Mouse (Mus musculus): ENCODE measurements around the gene Tmem177. TPM values are rescaled to one million over a fixed set of nuclear protein-coding genes. Genes with fewer than 3 reads are reported as not detected.

Gene Tmem177
- total RNA-seq, 2 experiments from 2014 or later: 6.1 to 7.8 TPM

DNA sequence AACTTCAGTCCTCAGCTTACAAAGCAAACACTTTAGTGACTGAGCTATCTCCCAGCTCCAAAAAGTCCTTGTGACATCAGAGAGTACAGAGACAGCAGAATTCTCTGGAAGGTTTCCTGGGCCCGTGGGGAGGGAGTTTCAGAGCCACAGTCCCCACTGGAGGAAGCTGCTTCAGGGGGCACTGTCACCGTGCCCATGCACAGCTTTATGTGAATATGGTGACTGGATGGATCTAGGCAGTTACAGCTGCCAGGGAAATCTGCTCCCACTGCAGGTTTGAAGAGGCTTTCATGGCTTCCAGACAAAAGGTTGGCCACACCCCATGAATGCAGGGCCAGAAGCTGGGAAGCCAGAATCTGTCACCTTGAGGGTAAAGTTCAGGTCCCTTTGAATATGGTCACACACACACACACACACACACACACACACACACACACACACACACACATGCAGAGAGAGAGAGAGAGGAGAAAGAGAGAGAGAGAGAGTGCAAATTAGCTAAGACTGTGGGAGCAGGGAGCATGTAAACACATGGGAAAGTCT lies 5.7 kb downstream of the Tmem177 start:
- TF ChIP-seq CTCF (IDR thresholded peaks at IDR 0.05): no peak

GRCm38 (mm10) chr1:119903231-119903620 lies 9.8 kb downstream of the Tmem177 start:
- intact Hi-C loops (cut with DNase I): no loop called here
- DNase-seq: no peak
- peak overlapping the region; percentile 58 for H3K4me3 ChIP-seq
- no peak for TF ChIP-seq CTCF (IDR thresholded peaks at IDR 0.05)
- peak overlapping the region; percentile 82 for H3K27ac ChIP-seq

More for the DNA sequence above, 5.7 kb downstream of the Tmem177 start:
- H3K4me3 ChIP-seq: no peak overlapping the region
- no peak for DNase-seq
- intact Hi-C loops (cut with DNase I): loop anchor here (5.0 kb wide), 1 partner anchor 90 kb away; no protein-coding TSS in a partner anchor
- no peak overlapping the region for H3K27ac ChIP-seq

- H3K4me3 ChIP-seq: peak overlapping the region; percentile 58
- intact Hi-C loops (cut with DNase I): no loop called here
- no peak for TF ChIP-seq CTCF (IDR thresholded peaks at IDR 0.05)
- peak overlapping the region; percentile 82 for H3K27ac ChIP-seq
- DNase-seq: peak; percentile 63
Observed at GRCm38 (mm10) chr1:119902551-119903230, 10.3 kb downstream of the Tmem177 start.

- Histone ChIP-seq H3K27ac (no peak overlapping the region), H3K4me3 (no peak overlapping the region)
- intact Hi-C loops (cut with DNase I): no loop called here
- no peak for DNase-seq
- no peak for TF ChIP-seq CTCF (IDR thresholded peaks at IDR 0.05)
Observed at GRCm38 (mm10) chr1:119899195-119900123, 13.5 kb downstream of the Tmem177 start.

DNA sequence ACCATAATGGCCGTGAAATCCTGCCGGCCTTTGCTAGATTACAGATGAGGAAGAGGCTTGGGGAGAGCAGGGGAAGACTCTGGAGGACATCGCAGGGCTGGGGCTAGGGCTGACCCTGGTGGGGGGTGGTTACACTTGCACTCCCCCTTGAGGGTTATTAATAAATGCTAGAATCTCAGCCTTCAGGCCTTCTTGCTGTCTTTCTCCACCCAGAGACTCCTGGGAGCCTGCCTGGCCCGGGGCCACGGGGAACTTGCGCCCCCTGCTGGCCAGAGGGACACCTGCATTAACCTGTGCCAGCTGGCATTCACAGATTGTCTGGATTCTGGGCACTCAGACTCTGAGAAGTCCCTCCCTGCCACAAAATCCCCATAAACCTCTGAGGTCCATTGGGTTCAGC lies 18.1 kb downstream of the Tmem177 start:
- Histone ChIP-seq H3K27ac (no peak overlapping the region), H3K4me3 (no peak overlapping the region)
- intact Hi-C loops (cut with DNase I): loop anchor here (5.0 kb wide), 1 partner anchor 78 kb away; no protein-coding TSS in a partner anchor
- TF ChIP-seq CTCF (IDR thresholded peaks at IDR 0.05): peak; percentile 87
- DNase-seq: peak; percentile 59

DNA sequence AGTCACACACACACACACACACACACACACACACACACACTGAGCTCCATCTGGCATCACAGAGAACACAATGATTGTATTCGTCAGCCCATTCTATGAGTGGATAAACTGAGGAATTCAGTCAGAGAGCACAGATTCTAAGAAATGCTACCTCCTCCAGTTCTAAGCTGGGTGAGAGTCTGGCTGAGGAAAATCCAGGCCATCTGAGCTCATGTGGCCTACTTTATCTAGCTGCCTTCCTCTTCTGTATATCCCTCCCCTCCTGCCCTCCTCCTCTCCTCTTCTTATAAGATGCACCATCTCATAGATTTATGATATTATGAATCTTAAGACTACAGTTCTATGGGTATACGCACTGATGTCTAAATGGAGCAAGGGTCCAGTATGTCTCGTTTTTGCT lies 19.4 kb downstream of the Tmem177 start:
- intact Hi-C loops (cut with DNase I): loop anchor here (5.0 kb wide), 1 partner anchor 76 kb away; no protein-coding TSS in a partner anchor
- TF ChIP-seq CTCF (IDR thresholded peaks at IDR 0.05): no peak
- Histone ChIP-seq H3K4me3 (no peak overlapping the region), H3K27ac (no peak overlapping the region)
- no peak for DNase-seq

DNA sequence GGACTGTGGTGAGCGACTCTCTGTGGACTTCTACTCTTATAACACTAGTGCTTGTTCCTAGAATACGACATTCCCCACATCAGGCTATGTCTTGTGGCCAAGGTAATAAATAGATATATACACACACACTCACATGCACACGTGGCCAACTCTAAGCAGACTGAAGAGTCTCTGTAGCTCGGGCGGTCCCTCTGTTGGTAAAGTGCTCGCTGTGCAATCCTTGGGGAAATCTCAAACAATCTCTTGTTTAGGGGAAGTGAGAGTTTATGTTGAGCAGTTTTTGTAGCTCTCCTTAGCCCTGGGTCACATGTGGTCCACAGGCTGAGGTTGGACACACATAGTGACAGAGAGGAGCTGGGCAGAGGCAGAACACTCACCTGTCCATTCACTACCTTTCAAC lies 20.1 kb downstream of the Tmem177 start:
- DNase-seq: no peak
- Histone ChIP-seq H3K4me3 (no peak overlapping the region), H3K27ac (no peak overlapping the region)
- TF ChIP-seq CTCF (IDR thresholded peaks at IDR 0.05): no peak
- intact Hi-C loops (cut with DNase I): loop anchor here (5.0 kb wide), 1 partner anchor 76 kb away; no protein-coding TSS in a partner anchor

- Histone ChIP-seq H3K4me3 (no peak overlapping the region), H3K27ac (no peak overlapping the region)
- intact Hi-C loops (cut with DNase I): loop anchor here (5.0 kb wide), 1 partner anchor 75 kb away; no protein-coding TSS in a partner anchor
- no peak for DNase-seq
- TF ChIP-seq CTCF (IDR thresholded peaks at IDR 0.05): no peak
Observed at GRCm38 (mm10) chr1:119891865-119892264, 21.1 kb downstream of the Tmem177 start.

DNA sequence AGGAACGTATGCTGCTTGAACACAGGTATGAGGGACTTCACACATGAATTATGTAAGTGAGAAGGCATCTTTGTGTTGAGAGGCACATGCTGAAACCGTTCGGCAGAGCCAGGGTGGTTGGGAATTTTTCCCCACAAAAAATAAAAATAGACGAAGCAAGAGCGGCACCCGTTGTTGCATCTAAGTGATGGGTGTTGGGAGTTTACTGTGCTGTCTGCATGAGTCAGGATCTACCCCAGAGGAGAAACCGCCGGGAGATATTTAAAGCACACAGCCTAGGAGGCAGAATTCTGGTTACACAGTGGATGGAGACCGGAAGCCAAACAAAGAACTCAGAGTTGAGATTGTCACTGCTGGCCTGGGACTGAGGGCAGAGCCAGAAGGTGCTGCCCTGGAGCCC lies 21.9 kb downstream of the Tmem177 start:
- DNase-seq: no peak
- TF ChIP-seq CTCF (IDR thresholded peaks at IDR 0.05): no peak
- intact Hi-C loops (cut with DNase I): loop anchor here (5.0 kb wide), 1 partner anchor 74 kb away; no protein-coding TSS in a partner anchor
- no peak overlapping the region for H3K4me3 ChIP-seq
- no peak overlapping the region for H3K27ac ChIP-seq

- no peak overlapping the region for H3K27ac ChIP-seq
- H3K4me3 ChIP-seq: no peak overlapping the region
- TF ChIP-seq CTCF (IDR thresholded peaks at IDR 0.05): no peak
- no peak for DNase-seq
- intact Hi-C loops (cut with DNase I): loop anchor here (5.0 kb wide), 1 partner anchor 42 kb away; no protein-coding TSS in a partner anchor
Observed at GRCm38 (mm10) chr1:119889347-119889746, 23.7 kb downstream of the Tmem177 start.

DNA sequence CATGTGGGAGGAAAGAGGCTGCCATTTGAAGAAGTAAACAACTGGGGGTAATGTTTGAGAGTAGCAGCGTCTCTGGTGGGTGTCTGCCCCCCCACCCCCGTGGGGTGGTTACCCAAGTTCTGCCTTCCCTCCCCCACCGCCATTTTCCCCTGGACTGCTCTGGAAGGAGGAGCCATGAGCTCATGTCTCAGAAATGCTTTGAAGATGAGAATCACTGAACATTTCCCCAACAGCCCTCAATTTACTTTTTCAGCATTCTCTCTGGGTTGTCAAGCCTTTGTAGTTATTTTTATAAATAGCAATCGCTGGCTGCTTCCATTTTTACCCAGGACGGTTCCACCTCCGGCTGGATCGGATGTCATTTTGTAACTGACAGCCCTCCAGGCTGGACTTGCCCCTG lies 26.7 kb downstream of the Tmem177 start:
- no peak for DNase-seq
- peak overlapping the region; percentile 36 for H3K4me3 ChIP-seq
- H3K27ac ChIP-seq: peak overlapping the region; percentile 55
- no peak for TF ChIP-seq CTCF (IDR thresholded peaks at IDR 0.05)
- intact Hi-C loops (cut with DNase I): loop anchor here (5.0 kb wide), 1 partner anchor 39 kb away; no protein-coding TSS in a partner anchor

DNA sequence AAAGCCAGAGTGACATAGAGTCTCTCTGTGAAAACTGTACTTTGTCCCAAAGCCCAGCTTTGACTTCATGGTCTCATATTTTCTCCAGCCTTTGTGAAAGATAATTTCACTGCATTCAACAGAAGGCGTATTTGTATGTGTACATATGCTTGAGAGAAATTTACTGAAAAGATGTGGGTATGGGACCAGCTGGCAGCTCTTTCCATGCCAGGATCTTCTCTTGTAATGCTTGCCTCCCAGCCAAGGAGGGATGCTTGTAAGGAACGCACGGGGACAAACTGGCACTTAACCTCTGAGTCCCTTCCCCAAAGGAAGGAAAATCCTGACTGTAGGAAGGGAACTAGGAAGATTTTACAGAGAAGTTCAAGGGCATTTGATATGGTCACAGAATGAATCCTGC lies 28.7 kb downstream of the Tmem177 start:
- TF ChIP-seq CTCF (IDR thresholded peaks at IDR 0.05): no peak
- intact Hi-C loops (cut with DNase I): no loop called here
- no peak for DNase-seq
- no peak overlapping the region for H3K4me3 ChIP-seq
- H3K27ac ChIP-seq: no peak overlapping the region
